18 mouse cellular contexts compared by ENCODE assay signal in the genomic region with DNA sequence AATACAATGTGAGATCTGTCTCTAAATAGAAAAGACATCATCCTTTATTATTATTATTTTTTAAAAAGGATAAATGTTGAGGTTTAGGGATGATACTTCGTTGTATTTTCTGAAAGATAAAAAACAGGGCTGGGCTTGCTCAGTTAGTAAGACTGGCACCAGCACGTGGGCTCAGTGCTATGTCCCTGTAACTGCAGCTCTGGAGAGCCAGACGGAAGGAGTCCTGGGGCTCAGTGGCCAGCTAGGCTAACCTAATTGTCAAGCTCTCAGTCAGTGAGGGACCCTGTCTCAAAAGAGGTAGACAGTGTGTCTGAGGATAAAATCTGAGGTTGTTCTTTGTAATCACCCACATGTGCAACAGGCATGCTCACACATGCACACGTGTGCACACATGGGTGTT. TPM values are rescaled to one million over a fixed set of nuclear protein-coding genes. Genes with fewer than 3 reads are reported as not detected.
DNase-seq lines count a peak whose midpoint lies in the region.
"Had no signal": no experiment of that assay in that cellular context is flagged by ENCODE, and none has a peak within 500 bp of the region (broad histone marks: within the 10 kb centered on the region; RNA-seq: fewer than 3 reads in every experiment).

No protein-coding gene starts in this region.

- H3K4me3 ChIP-seq in limb, embryonic 10.5 days = no peak overlapping the region

- peaks cover 35% of the 10 kb centered on the region for H3K36me3 ChIP-seq in limb, embryonic 10.5 days
- H3K36me3 ChIP-seq: G1E had no signal

- H3K9me3 ChIP-seq in limb, embryonic 10.5 days (replicated peaks) = no peaks in the 10 kb centered on the region
- H3K9me3 ChIP-seq: G1E had no signal

- intact Hi-C loops in left cerebral cortex, postnatal 4 days (cut with DNase I) = no loop called here
- intact Hi-C loops in left cerebral cortex, postnatal 14 days (cut with DNase I) = loop anchor here (5.0 kb wide), 1 partner anchor 41 kb away; no protein-coding TSS in a partner anchor

- 0 out of 2 replicates have a peak overlapping the region, but pooled peaks have one; percentile 46 for H3K27ac ChIP-seq in limb, embryonic 10.5 days

- peaks cover 46% of the 10 kb centered on the region for H3K4me1 ChIP-seq in limb, embryonic 10.5 days

- DNase-seq in cerebellum, postnatal 10 days = peak; percentile 67 to 71
- DNase-seq in cerebellum, adult 8-10 months = no peak
- peak; percentile 53 to 70 for DNase-seq in cerebellum, postnatal 14 days
- no peak for DNase-seq in cerebellum, postnatal 36 days
- peak; percentile 53 for DNase-seq in left cerebral cortex, postnatal 4 days
- DNase-seq in left cerebral cortex, postnatal 14 days (ENCODE audit: low spot score in 2 of 2) = no peak
- no peak for DNase-seq in limb, embryonic 10.5 days (ENCODE audit: low spot score)
- DNase-seq in gastrocnemius, postnatal 4 days (ENCODE audit: low spot score in 2 of 2) = no peak
- DNase-seq: adrenal gland, adult 2 months; adrenal gland, adult 8-10 months; adrenal gland, postnatal 10 days; adrenal gland, postnatal 14 days; adrenal gland, postnatal 25 days; adrenal gland, postnatal 36 days; B cell, adult 2 months; cerebellum, adult 11 months; cerebellum, adult 11-12 months had no signal

- WGBS in limb, embryonic 10.5 days = 89% methylated on average over 4 of the region's 4 CpGs

- H3K27me3 ChIP-seq in limb, embryonic 10.5 days (ENCODE audit: low read depth, poor library complexity, severe bottlenecking) = no peaks in the 10 kb centered on the region

RNA-seq across cellular contexts. Expression of a gene that starts 19.3 kb away (rescaled TPM):
- total RNA-seq in left cerebral cortex, postnatal 4 days (2021) = 10 to 100 TPM; 15.3 to 17.5 TPM
- total RNA-seq in left cerebral cortex, postnatal 14 days (2021) = 1 to 10 TPM; 9.6 to 9.9 TPM
- polyA plus RNA-seq in limb, embryonic 10.5 days (2016; fragmentation: Nextera tagmentation; extraction: Ambion mirVana) = 61.9 and 101 TPM in 2 replicates
- 100 to 1,000 TPM; 115 to 127 TPM for total RNA-seq in gastrocnemius, postnatal 4 days (2021)
- polyA plus RNA-seq: G1E had no signal

Comparison
In these comparisons a context has a peak if more than half of its experiments do, and no peak if none do; other contexts are left out.
1. DNase-seq: peak in cerebellum, postnatal 10 days (2 of 2), cerebellum, postnatal 14 days (2 of 2) and left cerebral cortex, postnatal 4 days (single experiment); none in cerebellum, adult 8-10 months (single experiment), cerebellum, postnatal 36 days (0 of 2), left cerebral cortex, postnatal 14 days (0 of 2), limb, embryonic 10.5 days (single experiment) and gastrocnemius, postnatal 4 days (0 of 2).
2. RNA of a gene that starts 19.3 kb away (total RNA-seq): 115 to 127 TPM in gastrocnemius, postnatal 4 days; 15.3 to 17.5 TPM in left cerebral cortex, postnatal 4 days and 9.6 to 9.9 TPM in left cerebral cortex, postnatal 14 days; every median in the first group is over 4 times any median in the second.